9 mouse cellular contexts compared by ENCODE assay signal in genomic region chr8:78899887-78900286, GRCm38 (mm10).
A peak's percentile ranks its signal among the peaks of the same experiment; 100 is the strongest.
DNase-seq lines count a peak whose midpoint lies in the region; ATAC-seq and TF ChIP-seq lines count a peak whose summit lies in the region.
"Had no signal": no experiment of that assay in that cellular context is flagged by ENCODE, and none has a peak within 500 bp of the region (broad histone marks: within the 10 kb centered on the region; RNA-seq: fewer than 3 reads in every experiment).

No protein-coding gene starts in this region.

- no peak overlapping the region for H3K4me2 ChIP-seq in neural tube, embryonic 15.5 days
- no peak overlapping the region for H3K4me2 ChIP-seq in forebrain, postnatal 0 days (ENCODE audit: low read depth)
- H3K4me2 ChIP-seq in intestine, postnatal 0 days (replicated peaks; ENCODE audit: low read depth), result no peak overlapping the region
- H3K4me2 ChIP-seq in midbrain, embryonic 15.5 days, result no peak overlapping the region
- H3K4me2 ChIP-seq: embryonic facial prominence, embryonic 15.5 days had no signal

- H3K9ac ChIP-seq in neural tube, embryonic 15.5 days (replicated peaks), result no peak overlapping the region
- H3K9ac ChIP-seq in forebrain, postnatal 0 days, result no peak overlapping the region
- no peak overlapping the region for H3K9ac ChIP-seq in intestine, postnatal 0 days (ENCODE audit: low read depth, low read length)
- no peak overlapping the region for H3K9ac ChIP-seq in midbrain, embryonic 15.5 days
- H3K9ac ChIP-seq: embryonic facial prominence, embryonic 15.5 days had no signal

- no peak for ATAC-seq in neural tube, embryonic 15.5 days (ENCODE audit: low FRiP score)
- no peak; the same call in 1 of the 2 replicates for ATAC-seq in forebrain, postnatal 0 days
- no peak for ATAC-seq in intestine, postnatal 0 days
- ATAC-seq in midbrain, embryonic 15.5 days (replicated peaks), result 0 out of 2 replicates have a peak, but pooled peaks have one; percentile 56

- TF ChIP-seq CTCF in forebrain, postnatal 0 days (IDR thresholded peaks at IDR 0.05; ENCODE audit: low read depth), result peak; percentile 74
- TF ChIP-seq CTCF in intestine, postnatal 0 days (IDR thresholded peaks at IDR 0.05; ENCODE audit: low read depth), result peak; percentile 89

- H3K4me1 ChIP-seq in neural tube, embryonic 15.5 days, result no peaks in the 10 kb centered on the region
- H3K4me1 ChIP-seq in forebrain, postnatal 0 days (ENCODE audit: insufficient read depth), result no peaks in the 10 kb centered on the region
- no peaks in the 10 kb centered on the region for H3K4me1 ChIP-seq in intestine, postnatal 0 days (replicated peaks; ENCODE audit: control insufficient read depth, insufficient read depth, low read length)
- no peaks in the 10 kb centered on the region for H3K4me1 ChIP-seq in midbrain, embryonic 15.5 days
- H3K4me1 ChIP-seq: embryonic facial prominence, embryonic 15.5 days had no signal

- intact Hi-C loops in left cerebral cortex, postnatal 36 days (cut with DNase I), result no loop called here

- no peaks in the 10 kb centered on the region for H3K9me3 ChIP-seq in neural tube, embryonic 15.5 days (replicated peaks)
- H3K9me3 ChIP-seq in forebrain, postnatal 0 days (ENCODE audit: low read length), result no peaks in the 10 kb centered on the region
- no peaks in the 10 kb centered on the region for H3K9me3 ChIP-seq in intestine, postnatal 0 days (ENCODE audit: control insufficient read depth)
- no peaks in the 10 kb centered on the region for H3K9me3 ChIP-seq in midbrain, embryonic 15.5 days
- H3K9me3 ChIP-seq: embryonic facial prominence, embryonic 15.5 days had no signal

- H3K27me3 ChIP-seq in neural tube, embryonic 15.5 days (replicated peaks), result peaks cover 6% of the 10 kb centered on the region; the same call in 1 of the 2 replicates
- H3K27me3 ChIP-seq in forebrain, postnatal 0 days (ENCODE audit: insufficient read depth, low read length), result no peaks in the 10 kb centered on the region
- H3K27me3 ChIP-seq in intestine, postnatal 0 days (replicated peaks; ENCODE audit: control insufficient read depth, insufficient read depth, low read length), result no peaks in the 10 kb centered on the region
- H3K27me3 ChIP-seq in midbrain, embryonic 15.5 days (replicated peaks), result no peaks in the 10 kb centered on the region
- H3K27me3 ChIP-seq: embryonic facial prominence, embryonic 15.5 days had no signal

- H3K27ac ChIP-seq in neural tube, embryonic 15.5 days (replicated peaks), result no peak overlapping the region
- H3K27ac ChIP-seq in forebrain, postnatal 0 days (ENCODE audit: low read depth, low read length), result no peak overlapping the region
- H3K27ac ChIP-seq in intestine, postnatal 0 days (ENCODE audit: low read depth, low read length), result no peak overlapping the region
- H3K27ac ChIP-seq in midbrain, embryonic 15.5 days, result no peak overlapping the region
- H3K27ac ChIP-seq: embryonic facial prominence, embryonic 15.5 days had no signal

- no peaks in the 10 kb centered on the region for H3K36me3 ChIP-seq in neural tube, embryonic 15.5 days
- H3K36me3 ChIP-seq in forebrain, postnatal 0 days (ENCODE audit: insufficient read depth), result no peaks in the 10 kb centered on the region
- H3K36me3 ChIP-seq in intestine, postnatal 0 days (ENCODE audit: control insufficient read depth, insufficient read depth), result no peaks in the 10 kb centered on the region
- H3K36me3 ChIP-seq in midbrain, embryonic 15.5 days (replicated peaks), result no peaks in the 10 kb centered on the region
- H3K36me3 ChIP-seq: embryonic facial prominence, embryonic 15.5 days had no signal

- DNase-seq in neural tube, embryonic 10.5 days (ENCODE audit: extremely low spot score, low spot score), result peak; percentile 72
- DNase-seq in cerebellum, adult 11-12 months, result peak; percentile 35
- DNase-seq in forebrain, postnatal 0 days, result peak; percentile 76
- peak; percentile 44 to 60 for DNase-seq in left cerebral cortex, postnatal 36 days (ENCODE audit: low spot score in 2 of 2)
- peak; percentile 55 to 84 for DNase-seq in spleen, postnatal 4 days (ENCODE audit: low spot score in 2 of 2)

- no peak overlapping the region for H3K4me3 ChIP-seq in neural tube, embryonic 15.5 days (replicated peaks)
- no peak overlapping the region for H3K4me3 ChIP-seq in forebrain, postnatal 0 days (ENCODE audit: low read depth, low read length)
- H3K4me3 ChIP-seq in intestine, postnatal 0 days (ENCODE audit: low read depth, low read length), result no peak overlapping the region
- no peak overlapping the region for H3K4me3 ChIP-seq in midbrain, embryonic 15.5 days
- H3K4me3 ChIP-seq: embryonic facial prominence, embryonic 15.5 days had no signal

- 35% methylated on average over 7 of the region's 7 CpGs for WGBS in neural tube, embryonic 15.5 days
- WGBS in forebrain, postnatal 0 days, result 35% methylated on average over 7 of the region's 7 CpGs
- WGBS in intestine, postnatal 0 days, result 35% methylated on average over 7 of the region's 7 CpGs
- WGBS in midbrain, embryonic 15.5 days, result 36% methylated on average over 7 of the region's 7 CpGs
